Mouse (Mus musculus): ENCODE measurements at regions not wholly inside any gene's neighbourhood (a gene's known extent, or its start where the extent isn't known, plus 50 kb on each side); places are given as distances from the start of the nearest gene placed in this dataset.

GRCm38 (mm10) chr5:43181475-43181874 is 51.5 kb upstream of the Cpeb2 start:
- Histone ChIP-seq H3K9me3 (ENCODE audit: control insufficient read depth, low read length) (no peaks in the 10 kb centered on the region), H3K4me3 (ENCODE audit: low read depth, low read length) (no peak overlapping the region), H3K36me3 (ENCODE audit: control insufficient read depth, insufficient read depth, low read length) (no peaks in the 10 kb centered on the region), H3K4me1 (ENCODE audit: control insufficient read depth, insufficient read depth, low read length) (no peaks in the 10 kb centered on the region), H3K9ac (ENCODE audit: low read depth, low read length) (no peak overlapping the region), H3K4me2 (ENCODE audit: low read depth, low read length) (no peak overlapping the region), H3K27me3 (replicated peaks; ENCODE audit: control insufficient read depth, insufficient read depth, low read length) (no peaks in the 10 kb centered on the region), H3K27ac (replicated peaks; ENCODE audit: low read depth, low read length) (no peak overlapping the region)
- no peak for DNase-seq (ENCODE audit: low spot score)
- ATAC-seq (ENCODE audit: low read depth), result no peak
- 63% methylated on average over 8 of the region's 8 CpGs for WGBS

All from embryonic facial prominence, embryonic 14.5 days (tissue).